Mouse (Mus musculus) CH12.LX (cell line): ENCODE results near the gene Drd2. TPM values are rescaled to one million over a fixed set of nuclear protein-coding genes. Genes with fewer than 3 reads are reported as not detected.
A peak's percentile ranks its signal among the peaks of the same experiment; 100 is the strongest.

Experiments
- DNase-seq: peaks from one replicate; pipeline ENCODE4 v3.0.0-alpha.2; 2013; ENCODE audit errors: extremely low read depth
- H3K27ac ChIP-seq: 2 replicates; pipeline ENCODE4 v1.5.1; 2012; ENCODE audit warnings: low read depth, mild to moderate bottlenecking, control low read depth, moderate library complexity; ENCODE audit not compliant: insufficient read depth
- H3K27me3 ChIP-seq: replicated peaks from 2 replicates; pipeline ENCODE3; 2012; ENCODE audit warnings: inconsistent platforms
- H3K36me3 ChIP-seq, 2 experiments: replicated peaks in 1 of 2; 2 replicates each; pipeline versions ENCODE3 to v1.6.1; 2012; ENCODE audit warnings: inconsistent platforms in 1 of 2, low read length in 1 of 2, mild to moderate bottlenecking in 1 of 2, mixed read lengths in 1 of 2, moderate library complexity in 1 of 2; ENCODE audit not compliant: control insufficient read depth in 1 of 2, insufficient read depth in 1 of 2
- H3K4me1 ChIP-seq, 2 experiments: 2 replicates each; pipeline ENCODE4 v1.6.1; 2012; ENCODE audit warnings: inconsistent platforms in 1 of 2, moderate library complexity in 1 of 2; ENCODE audit not compliant: insufficient read depth in 2 of 2, control insufficient read depth in 1 of 2
- H3K4me2 ChIP-seq: 2 replicates; pipeline ENCODE4 v1.6.1; 2012; ENCODE audit warnings: low read depth, mild to moderate bottlenecking, control low read depth; ENCODE audit not compliant: poor library complexity, insufficient read depth, severe bottlenecking
- H3K4me3 ChIP-seq, 3 experiments: fragments of 150-350 bp in 1 of 3; sonication (generic) in 1 of 3; replicated peaks in 1 of 3; 2 replicates each; pipeline versions ENCODE3 to v1.5.1; 2011 to 2012; ENCODE audit warnings: low read depth in 2 of 3, low read length in 2 of 3, mild to moderate bottlenecking in 2 of 3, moderate library complexity in 2 of 3, control low read depth in 1 of 3, improper control_type of control experiment in 1 of 3, inconsistent platforms in 1 of 3, mixed read lengths in 1 of 3; ENCODE audit not compliant: poor library complexity in 1 of 3
- H3K79me2 ChIP-seq: replicated peaks from 2 replicates; pipeline ENCODE4 v1.6.1; 2012; ENCODE audit warnings: mild to moderate bottlenecking, moderate library complexity; ENCODE audit not compliant: control insufficient read depth, poor library complexity, insufficient read depth, severe bottlenecking; ENCODE audit errors: extremely low read depth
- H3K9ac ChIP-seq: 2 replicates; pipeline ENCODE4 v1.6.1; 2012; ENCODE audit warnings: low read depth, mild to moderate bottlenecking, control low read depth, moderate library complexity; ENCODE audit not compliant: insufficient read depth
- H3K9me3 ChIP-seq: replicated peaks from 2 replicates; pipeline ENCODE3; 2012; ENCODE audit warnings: low read length, inconsistent platforms, mixed read lengths
- CTCF ChIP-seq, 2 experiments: IDR thresholded peaks in 1 of 2; conservative IDR thresholded peaks in 1 of 2; 2 replicates each; pipeline ENCODE4 v1.5.1; 2011 to 2012; ENCODE audit warnings: low read depth in 2 of 2, low read length in 2 of 2, improper control_type of control experiment in 1 of 2, inconsistent platforms in 1 of 2, mild to moderate bottlenecking in 1 of 2, moderate library complexity in 1 of 2
- E2F4 ChIP-seq: IDR thresholded peaks from 2 replicates; pipeline ENCODE4 v1.6.1; 2011; ENCODE audit warnings: low read depth, low read length, improper control_type of control experiment; ENCODE audit not compliant: insufficient replicate concordance
- EP300 ChIP-seq: IDR thresholded peaks from 2 replicates; pipeline ENCODE4 v1.6.1; 2011; ENCODE audit warnings: low read length, improper control_type of control experiment
- ETS1 ChIP-seq: conservative IDR thresholded peaks from 2 replicates; pipeline ENCODE4 v1.6.1; 2012; ENCODE audit warnings: low read depth, mild to moderate bottlenecking, inconsistent platforms, low read length, improper control_type of control experiment, moderate library complexity
- HCFC1 ChIP-seq: IDR thresholded peaks from 2 replicates; pipeline ENCODE4 v1.6.1; 2012; ENCODE audit warnings: low read depth, mild to moderate bottlenecking, inconsistent platforms, low read length, improper control_type of control experiment
- IRF4 ChIP-seq: IDR thresholded peaks from 2 replicates; pipeline ENCODE4 v1.6.1; 2014; ENCODE audit warnings: low read depth, mild to moderate bottlenecking, inconsistent platforms, low read length, improper control_type of control experiment
- JUN ChIP-seq: IDR thresholded peaks from 2 replicates; pipeline ENCODE4 v1.6.1; 2011; ENCODE audit warnings: low read depth, mild to moderate bottlenecking, low read length, improper control_type of control experiment, moderate library complexity; ENCODE audit not compliant: insufficient read depth
- JUND ChIP-seq: conservative IDR thresholded peaks from 2 replicates; pipeline ENCODE4 v1.6.1; 2011; ENCODE audit warnings: low read depth, low read length, improper control_type of control experiment
- KAT2A ChIP-seq: IDR thresholded peaks from 2 replicates; pipeline ENCODE4 v1.6.1; 2012; ENCODE audit warnings: low read length, improper control_type of control experiment, inconsistent platforms; ENCODE audit not compliant: insufficient replicate concordance
- MAFK ChIP-seq: IDR thresholded peaks from 2 replicates; pipeline ENCODE4 v1.6.1; 2011; ENCODE audit warnings: low read length, improper control_type of control experiment; ENCODE audit not compliant: insufficient replicate concordance
- MAX ChIP-seq: IDR thresholded peaks from 2 replicates; pipeline ENCODE4 v1.6.1; 2011; ENCODE audit warnings: low read length, improper control_type of control experiment
- MAZ ChIP-seq: IDR thresholded peaks from 2 replicates; pipeline ENCODE4 v1.6.1; 2012; ENCODE audit warnings: low read depth, mild to moderate bottlenecking, inconsistent platforms, low read length, improper control_type of control experiment, moderate library complexity
- MXI1 ChIP-seq: IDR thresholded peaks from 2 replicates; pipeline ENCODE4 v1.6.1; 2011; ENCODE audit warnings: mild to moderate bottlenecking, low read depth, low read length, improper control_type of control experiment
- MYC ChIP-seq: IDR thresholded peaks from 2 replicates; pipeline ENCODE4 v1.6.1; 2011; ENCODE audit warnings: low read depth, mild to moderate bottlenecking, improper control_type of control experiment, low read length
- NRF1 ChIP-seq: IDR thresholded peaks from 2 replicates; pipeline ENCODE4 v1.6.1; 2014; ENCODE audit warnings: low read depth, mild to moderate bottlenecking, inconsistent platforms, low read length, improper control_type of control experiment, moderate library complexity
- PAX5 ChIP-seq: IDR thresholded peaks from 2 replicates; pipeline ENCODE4 v1.6.1; 2012; ENCODE audit warnings: low read length, inconsistent platforms, mixed read lengths
- POLR2A ChIP-seq: IDR thresholded peaks from 2 replicates; pipeline ENCODE4 v1.6.1; 2011; ENCODE audit warnings: low read depth, mild to moderate bottlenecking, improper control_type of control experiment, low read length
- RCOR1 ChIP-seq: conservative IDR thresholded peaks from 2 replicates; pipeline ENCODE4 v1.6.1; 2012; ENCODE audit warnings: low read depth, mild to moderate bottlenecking, inconsistent platforms, low read length, improper control_type of control experiment
- SIN3A ChIP-seq: IDR thresholded peaks from 2 replicates; pipeline ENCODE4 v1.6.1; 2012; ENCODE audit warnings: low read length, improper control_type of control experiment, inconsistent platforms
- SMC3 ChIP-seq: IDR thresholded peaks from 2 replicates; pipeline ENCODE4 v1.6.1; 2011; ENCODE audit warnings: low read depth, low read length, improper control_type of control experiment
- TBP ChIP-seq: conservative IDR thresholded peaks from 2 replicates; pipeline ENCODE4 v1.6.1; 2011; ENCODE audit warnings: low read depth, low read length, improper control_type of control experiment
- TCF12 ChIP-seq: IDR thresholded peaks from 2 replicates; pipeline ENCODE4 v1.6.1; 2014; ENCODE audit warnings: low read depth, mild to moderate bottlenecking, inconsistent platforms, low read length, improper control_type of control experiment
- ZNF384 ChIP-seq: IDR thresholded peaks from 2 replicates; pipeline ENCODE4 v1.6.1; 2012; ENCODE audit warnings: low read depth, low read length, improper control_type of control experiment, inconsistent platforms
- dilution Hi-C: fragments of 300-500 bp; cut with MboI; formaldehyde crosslinking; loops from 2 replicates; pipeline ENCODE4 v1.14.3; 2020; ENCODE audit warnings: low sequenced_read_pairs; ENCODE audit not compliant: extremely low pct_unique_long_range_greater_than_20kb, extremely low pct_ligation_motif_present
- in situ Hi-C: fragments of 300-500 bp; cut with MboI; formaldehyde crosslinking; loops from 3 replicates; pipeline ENCODE4 v1.14.3; 2019; ENCODE audit warnings: low sequenced_read_pairs, low pct_ligation_motif_present, low pct_unique_long_range_greater_than_20kb, mixed read lengths
- polyA plus RNA-seq: library from polyadenylated mRNA; unstranded; fragments of >175 nt; gene quantifications from 2 replicates; pipeline ENCODE4 v1.2.1, GENCODE M21; 2012; ENCODE audit warnings: low read depth; ENCODE audit not compliant: insufficient read length
- total RNA-seq, 2 experiments: library from RNA; depleted of rRNA; stranded (reverse); fragments of 300-350 nt in 1 of 2; fragments of >200 nt in 1 of 2; gene quantifications; 2 replicates each; pipeline ENCODE4 v1.2.3; 2012 to 2014

The Drd2 gene
- total and polyA plus RNA-seq, 3 experiments, result not detected

DNA sequence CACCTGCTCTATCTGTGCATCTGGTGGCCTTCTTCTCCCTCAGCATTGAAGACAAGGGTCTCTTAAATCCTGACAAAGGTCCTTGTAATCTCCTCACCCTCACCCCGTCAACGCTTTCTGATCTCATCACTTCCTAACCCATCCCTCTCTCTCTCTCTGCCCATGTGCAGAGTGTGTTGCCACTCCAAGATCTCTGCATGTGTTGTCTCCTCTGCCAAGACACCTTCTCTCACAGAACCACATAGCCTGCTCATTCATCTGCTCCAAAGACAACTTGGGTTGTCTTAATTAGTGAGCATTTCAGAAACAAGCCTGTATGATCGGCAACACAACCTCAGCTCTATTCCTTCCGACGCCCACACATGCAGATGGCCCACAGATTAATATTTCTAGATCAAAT is 83.4 kb downstream of the Drd2 start:
- H3K36me3 ChIP-seq, result no peaks in the 10 kb centered on the region
- no peak overlapping the region for H3K27ac ChIP-seq
- no peaks in the 10 kb centered on the region for H3K27me3 ChIP-seq
- no peak overlapping the region for H3K4me3 ChIP-seq
- H3K9ac ChIP-seq, result no peak overlapping the region
- H3K9me3 ChIP-seq, result no peaks in the 10 kb centered on the region
- dilution Hi-C loops, result no loop called here
- no peaks in the 10 kb centered on the region for H3K79me2 ChIP-seq
- TF ChIP-seq KAT2A (no peak), ETS1 (no peak), ZNF384 (no peak), IRF4 (no peak), MAX (no peak), MYC (no peak), RCOR1 (no peak), HCFC1 (no peak), JUND (no peak)
- no peak for DNase-seq
- in situ Hi-C loops, result no loop called here
- H3K4me2 ChIP-seq, result no peak overlapping the region
- peaks cover 24 to 52% of the 10 kb centered on the region in 2 experiments for H3K4me1 ChIP-seq

DNA sequence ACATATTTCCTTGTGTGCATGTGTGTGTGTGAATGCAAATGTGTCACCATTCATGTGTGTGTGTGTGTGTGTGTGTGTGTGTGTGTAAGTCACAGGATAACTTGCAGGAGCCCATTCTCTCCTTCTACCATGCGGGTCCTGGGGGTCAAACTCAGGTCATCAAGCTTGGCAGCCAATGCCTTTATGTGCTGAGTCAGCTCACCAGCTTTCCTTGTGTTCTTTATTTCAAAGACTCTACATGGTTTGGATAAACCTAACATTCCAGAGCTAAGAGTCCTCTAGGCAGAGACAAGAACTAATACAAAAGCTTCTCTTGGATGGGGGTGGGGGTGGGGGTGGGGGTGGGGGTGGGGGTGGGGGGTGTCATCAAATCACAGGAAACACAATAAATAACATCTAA is 85.2 kb downstream of the Drd2 start:
- Histone ChIP-seq H3K9ac (no peak overlapping the region), H3K79me2 (no peaks in the 10 kb centered on the region), H3K27ac (no peak overlapping the region), H3K4me3 (no peak overlapping the region), H3K36me3 (no peaks in the 10 kb centered on the region), H3K27me3 (no peaks in the 10 kb centered on the region), H3K4me2 (no peak overlapping the region), H3K4me1 (peaks cover 24 to 68% of the 10 kb centered on the region in 2 experiments), H3K9me3 (no peaks in the 10 kb centered on the region)
- no peak for DNase-seq
- in situ Hi-C loops (no loop called here), dilution Hi-C loops (no loop called here)
- TF ChIP-seq PAX5 (no peak), ZNF384 (no peak), MAFK (peak; percentile 78), MXI1 (no peak), E2F4 (no peak), JUND (no peak)

- Histone ChIP-seq H3K27me3 (no peaks in the 10 kb centered on the region), H3K36me3 (no peaks in the 10 kb centered on the region), H3K27ac (peak within 1 kb of the TSS; percentile 38), H3K4me2 (peak within 1 kb of the TSS; percentile 41), H3K4me1 (peaks cover 24 to 79% of the 10 kb centered on the region in 2 experiments), H3K9ac (no peak within 1 kb of the TSS), H3K9me3 (no peaks in the 10 kb centered on the region), H3K79me2 (no peaks in the 10 kb centered on the region), H3K4me3 (peak within 1 kb of the TSS in 1 of 3 experiments; percentile 45)
- DNase-seq, result no peak
- dilution Hi-C loops (no loop called here), in situ Hi-C loops (no loop called here)
- TF ChIP-seq RCOR1, result no peak
- TF ChIP-seq PAX5, result no peak
- no peak for TF ChIP-seq MAZ
- TF ChIP-seq JUN, result no peak
- no peak for TF ChIP-seq MAFK
- no peak for TF ChIP-seq ZNF384
- no peak for TF ChIP-seq TCF12
- TF ChIP-seq CTCF (conservative IDR thresholded peaks at IDR 0.05 in 1 of 2, IDR thresholded peaks at IDR 0.05 in 1 of 2; ENCODE audit: low read depth in 2 of 2, low read length in 2 of 2), result no peak
- no peak for TF ChIP-seq ETS1
- TF ChIP-seq E2F4, result no peak
- no peak for TF ChIP-seq POLR2A
- TF ChIP-seq EP300, result no peak
- no peak for TF ChIP-seq KAT2A
- TF ChIP-seq SMC3, result no peak
- no peak for TF ChIP-seq MXI1
- no peak for TF ChIP-seq SIN3A
- no peak for TF ChIP-seq HCFC1
- no peak for TF ChIP-seq TBP
- no peak for TF ChIP-seq NRF1
These were observed 86.5 kb downstream of the Drd2 start, which contains the start of gene Ankk1 for GRCm38 (mm10) chr9:49426921-49427320. Ankk1 (minus strand) TSS chr9:49427021.
